Mouse (Mus musculus): Measurements from ENCODE around the gene H3f3b.

Gene H3f3b

GRCm38 (mm10) chr11:116001725-116002124 is 26.0 kb downstream of the H3f3b start:
- DNase-seq (ENCODE audit: low read depth) = no peak

DNA sequence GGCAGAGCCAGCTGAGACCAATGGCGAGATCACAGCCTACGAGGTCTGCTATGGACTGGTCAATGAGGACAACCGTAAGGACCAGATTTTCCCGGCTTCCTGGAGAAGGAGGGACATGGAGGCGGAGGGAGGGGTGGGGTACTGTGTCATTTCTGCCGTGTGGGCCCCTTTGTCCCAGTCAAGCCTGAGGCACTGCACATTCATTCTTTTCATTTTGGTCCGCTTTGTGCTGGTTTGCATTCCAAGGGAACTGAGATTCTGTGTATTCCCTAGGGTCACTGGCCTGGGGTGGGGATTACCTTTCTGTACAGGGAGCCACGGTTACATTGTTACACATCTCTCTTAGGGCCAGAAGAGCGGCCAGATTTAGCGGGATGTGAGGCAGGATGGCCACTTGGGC is 27.2 kb downstream of the H3f3b start:
- DNase-seq (ENCODE audit: low read depth) = no peak

GRCm38 (mm10) chr11:115999538-116000143 is 28.1 kb downstream of the H3f3b start:
- DNase-seq (ENCODE audit: low read depth) = peak; percentile 87

DNA sequence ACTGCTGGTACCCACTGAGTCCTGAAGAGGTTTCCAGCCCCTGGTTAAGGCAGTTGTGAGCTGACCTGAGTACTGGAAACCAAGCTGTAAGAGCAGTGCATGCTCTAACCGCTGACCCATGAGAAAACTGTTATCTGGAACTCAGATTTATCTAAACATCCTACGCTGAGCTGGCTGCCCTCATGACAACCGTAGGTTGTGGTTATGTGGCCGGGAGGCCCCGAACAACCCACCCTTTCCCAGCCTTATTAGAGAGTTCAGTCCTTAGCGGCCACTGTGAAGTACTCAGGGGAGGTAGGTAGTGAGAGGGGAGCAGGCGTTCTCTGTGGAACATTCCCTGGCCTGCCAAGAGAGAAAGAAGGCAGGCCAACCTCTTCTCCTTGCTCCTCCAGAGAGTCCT is 28.7 kb downstream of the H3f3b start:
- DNase-seq (ENCODE audit: low read depth) = peak; percentile 75

DNA sequence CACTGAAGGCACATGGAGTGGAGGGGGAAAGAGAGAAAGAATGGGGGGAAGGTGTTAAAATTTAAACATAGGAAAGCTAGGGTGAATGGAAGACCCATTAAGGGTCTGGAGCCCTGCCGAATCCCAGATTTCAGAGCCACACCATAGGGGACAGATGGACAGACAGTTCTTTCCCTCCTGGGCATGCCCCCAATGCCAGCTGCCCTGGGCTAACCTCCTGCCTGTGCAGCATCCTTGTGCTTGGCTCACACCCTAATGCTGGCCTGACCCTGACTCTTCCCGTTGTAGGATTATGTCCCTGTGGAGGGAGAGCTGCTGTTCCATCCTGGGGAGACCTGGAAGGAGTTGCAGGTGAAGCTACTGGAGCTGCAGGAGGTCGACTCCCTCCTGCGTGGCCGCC is 30.1 kb downstream of the H3f3b start:
- no peak for DNase-seq (ENCODE audit: low read depth)

DNA sequence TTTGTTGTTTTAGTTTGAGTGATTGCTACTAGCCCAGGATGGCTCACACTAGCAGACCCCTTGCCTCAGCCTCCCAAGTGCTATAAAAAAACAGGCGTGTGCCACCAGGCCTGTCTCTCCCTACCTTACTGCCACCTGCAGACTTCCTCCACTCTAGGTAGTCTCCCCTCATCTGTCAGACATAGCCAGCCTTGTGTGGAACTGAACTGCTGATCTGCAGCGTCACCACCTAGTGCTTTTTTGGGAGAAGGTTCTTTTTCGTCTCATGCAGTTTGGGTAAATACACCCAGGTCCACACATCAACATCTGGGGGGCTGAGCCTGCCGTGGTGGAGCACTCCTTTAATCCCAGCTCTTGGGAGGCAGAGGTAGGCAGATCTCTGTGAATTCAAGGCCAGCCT is 30.7 kb downstream of the H3f3b start:
- DNase-seq (ENCODE audit: low read depth) = peak; percentile 40

GRCm38 (mm10) chr11:115995256-115995655 is 32.5 kb downstream of the H3f3b start:
- DNase-seq (ENCODE audit: low read depth) = no peak

DNA sequence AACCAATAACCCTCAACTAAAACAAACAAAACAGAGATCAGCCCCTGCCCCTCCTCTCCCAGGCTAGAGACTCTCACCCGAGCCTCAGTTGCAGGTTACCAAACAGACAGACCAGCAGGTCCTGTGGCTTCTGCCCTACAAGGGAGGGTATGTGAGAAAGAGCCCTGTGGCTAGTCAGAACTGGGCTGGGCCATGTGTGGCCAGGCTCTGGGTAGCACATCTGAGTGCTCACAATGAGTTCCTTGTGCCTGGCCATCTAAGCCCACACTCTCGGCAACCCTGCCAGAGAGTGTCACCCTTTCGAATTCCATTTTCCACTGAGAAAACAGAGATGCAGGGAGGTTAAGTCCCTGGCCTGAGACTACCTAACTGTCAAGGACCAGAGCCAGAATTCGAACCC is 35.7 kb downstream of the H3f3b start:
- no peak for DNase-seq (ENCODE audit: low read depth)

DNA sequence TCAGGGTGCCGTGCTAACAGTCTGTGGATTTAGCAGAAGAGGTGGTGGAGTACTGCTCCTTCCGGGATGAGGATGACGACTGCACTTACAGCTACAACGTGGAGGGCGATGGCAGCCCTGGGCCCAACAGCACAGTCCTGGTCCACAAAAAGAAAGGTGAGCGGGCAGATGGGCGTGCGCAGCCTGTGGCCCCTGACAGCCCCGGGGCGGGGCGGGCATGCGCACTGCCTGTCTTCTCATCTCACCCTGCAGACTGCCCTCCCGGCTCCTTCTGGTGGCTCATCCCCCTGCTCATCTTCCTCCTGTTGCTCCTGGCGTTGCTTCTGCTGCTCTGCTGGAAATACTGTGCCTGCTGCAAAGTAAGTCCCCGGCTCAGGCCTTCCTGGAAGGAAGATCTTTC is 38.1 kb downstream of the H3f3b start:
- DNase-seq (ENCODE audit: low read depth) = no peak

GRCm38 (mm10) chr11:115983291-115983690 is 44.5 kb downstream of the H3f3b start:
- DNase-seq (ENCODE audit: low read depth) = no peak

GRCm38 (mm10) chr11:115982472-115982871 is 45.3 kb downstream of the H3f3b start:
- DNase-seq (ENCODE audit: low read depth) = no peak

GRCm38 (mm10) chr11:115975544-115975943 is 52.2 kb downstream of the H3f3b start:
- DNase-seq (ENCODE audit: low read depth) = no peak

GRCm38 (mm10) chr11:115975083-115975420 is 52.7 kb downstream of the H3f3b start:
- DNase-seq (ENCODE audit: low read depth) = no peak

DNA sequence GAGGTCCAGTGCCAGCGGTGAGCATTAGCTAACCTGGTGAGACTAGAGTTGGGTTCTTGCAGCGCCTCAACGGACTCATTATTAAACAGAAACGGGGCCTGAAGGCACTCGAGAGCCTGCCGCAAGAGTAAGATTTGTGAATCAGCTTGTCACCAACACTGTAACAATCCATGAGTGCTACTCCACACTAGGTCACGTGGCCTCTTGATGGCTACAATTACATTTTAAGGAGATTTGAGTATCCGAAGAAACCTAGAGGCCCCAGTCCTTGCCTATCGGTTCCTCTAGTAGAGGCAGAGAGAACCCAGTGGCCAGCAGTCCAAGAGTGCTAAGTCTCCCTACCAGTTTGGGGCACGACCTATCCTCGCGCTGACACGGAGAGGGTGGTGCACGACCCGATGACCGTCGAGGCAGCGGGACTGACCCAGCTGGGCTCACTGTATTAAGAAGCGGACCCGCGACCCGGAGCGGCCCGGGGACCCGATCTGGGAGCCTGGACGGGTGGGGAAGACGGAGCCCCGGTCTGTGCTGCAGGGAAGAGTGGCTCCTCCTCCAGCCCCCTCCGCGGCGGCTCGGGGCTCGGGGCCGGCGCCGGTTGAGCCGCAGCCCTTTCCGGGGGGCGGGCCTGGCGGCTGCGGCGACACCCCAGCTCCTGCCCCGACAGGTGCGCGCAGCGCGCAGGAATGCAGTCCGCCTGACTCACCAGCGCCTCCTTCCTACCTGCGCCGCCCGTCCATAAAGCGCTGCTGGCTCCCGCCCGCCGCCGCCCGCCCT is 53.3 kb downstream of the H3f3b start, which contains the start of gene Itgb4:
Gene Itgb4 (plus strand): TSS at position 401 of the 774 bp plus-strand sequence.
- no peak for DNase-seq (ENCODE audit: low read depth)
